Mouse (Mus musculus): ENCODE data around the gene E030025P04Rik. TPM values are rescaled to one million over a fixed set of nuclear protein-coding genes. Genes with fewer than 3 reads are reported as not detected.

The E030025P04Rik gene
- not detected in 2 replicates for total RNA-seq (2023)

GRCm38 (mm10) chr11:109144236-109144635 is at the start of gene E030025P04Rik:
Gene E030025P04Rik, minus strand, starts transcription at chr11:109144369.

Other genes starting within 250 kb of the E030025P04Rik start
- 0.75 and 1.4 TPM in 2 replicates for gene Axin2, start 224.0 kb downstream of the E030025P04Rik start, total RNA-seq (2023)
- gene Rgs9, start 153.8 kb upstream of the E030025P04Rik start, total RNA-seq (2023): 6.8 and 7.5 TPM in 2 replicates
- 99.3 and 137 TPM in 2 replicates for gene Gna13, start 218.5 kb upstream of the E030025P04Rik start, total RNA-seq (2023)